Mouse (Mus musculus): Measurements from ENCODE around the gene 4930432K21Rik.

4930432K21Rik gene

DNA sequence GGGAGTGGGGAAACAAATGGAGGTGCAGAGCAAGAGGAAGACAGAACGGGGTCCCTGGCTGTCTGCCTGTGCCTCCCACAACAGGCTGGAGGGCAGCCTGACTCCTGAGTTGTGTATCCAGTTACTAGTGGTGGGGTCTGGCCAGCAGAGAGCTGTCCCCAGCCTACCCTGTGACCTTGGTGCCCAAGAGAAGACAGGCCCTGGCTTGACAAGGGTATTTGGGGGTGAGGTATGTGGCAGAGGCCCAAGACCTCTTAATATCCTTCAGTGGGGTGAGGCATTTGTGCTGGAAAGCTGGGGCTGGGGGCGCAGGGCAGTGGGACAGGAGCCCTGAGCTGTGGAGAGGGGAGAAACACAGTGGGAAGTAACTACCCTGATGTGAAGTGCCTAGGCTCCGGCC lies 63.4 kb downstream of the 4930432K21Rik start:
- DNase-seq: no peak

DNA sequence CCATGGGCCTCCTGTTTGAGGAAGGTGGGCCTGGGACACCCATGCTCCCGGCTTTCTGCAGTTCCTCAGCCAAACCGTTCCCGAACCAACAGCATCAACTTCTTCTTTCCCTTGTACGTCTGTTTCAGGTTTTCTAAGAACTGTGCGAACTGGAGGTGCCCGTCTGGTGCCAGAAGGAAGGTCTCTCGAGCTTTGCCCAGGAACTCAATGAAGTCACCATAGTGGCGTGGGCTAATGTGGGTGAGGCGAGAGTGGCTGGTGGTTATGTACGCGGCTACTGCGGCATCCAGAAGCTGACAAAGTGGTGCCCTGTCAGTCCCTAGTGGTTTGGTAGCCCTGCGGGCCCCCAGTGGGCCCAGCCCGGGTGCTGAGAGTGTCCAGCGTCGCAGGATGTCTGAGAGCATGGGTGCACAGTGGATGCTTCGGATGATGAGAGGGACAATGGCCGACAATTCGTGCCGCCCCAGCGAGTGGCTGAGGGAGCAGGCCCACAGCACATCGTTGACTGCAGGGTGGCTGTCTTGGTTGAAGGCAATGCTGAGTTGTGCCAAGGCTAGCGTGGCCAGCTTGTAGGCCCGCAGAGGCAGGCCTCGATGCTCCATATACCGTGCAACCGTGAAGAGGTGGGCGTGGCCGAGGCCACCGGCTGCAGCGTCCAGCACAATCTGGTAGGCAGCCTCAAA lies 64.2 kb downstream of the 4930432K21Rik start:
- no peak for DNase-seq

DNA sequence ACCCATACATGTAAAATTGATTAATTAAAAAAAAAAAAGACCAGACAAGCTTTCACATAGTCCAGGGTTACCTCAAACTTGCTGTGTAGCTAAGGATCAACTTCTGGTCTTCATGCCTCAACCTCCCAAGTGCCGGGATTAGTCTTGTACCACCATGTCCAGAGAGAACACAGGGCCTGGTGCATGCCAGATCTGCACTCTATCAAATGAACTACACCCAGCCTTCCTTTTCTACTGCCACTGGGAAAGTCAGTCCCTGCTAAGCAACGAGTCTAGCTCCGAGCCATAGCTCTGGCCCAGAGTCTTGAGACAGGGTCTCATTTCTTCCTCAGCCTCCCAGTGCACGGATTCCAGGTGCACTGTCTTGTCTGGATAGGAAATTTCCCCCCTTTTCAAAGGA lies 65.5 kb downstream of the 4930432K21Rik start:
- DNase-seq: no peak

DNA sequence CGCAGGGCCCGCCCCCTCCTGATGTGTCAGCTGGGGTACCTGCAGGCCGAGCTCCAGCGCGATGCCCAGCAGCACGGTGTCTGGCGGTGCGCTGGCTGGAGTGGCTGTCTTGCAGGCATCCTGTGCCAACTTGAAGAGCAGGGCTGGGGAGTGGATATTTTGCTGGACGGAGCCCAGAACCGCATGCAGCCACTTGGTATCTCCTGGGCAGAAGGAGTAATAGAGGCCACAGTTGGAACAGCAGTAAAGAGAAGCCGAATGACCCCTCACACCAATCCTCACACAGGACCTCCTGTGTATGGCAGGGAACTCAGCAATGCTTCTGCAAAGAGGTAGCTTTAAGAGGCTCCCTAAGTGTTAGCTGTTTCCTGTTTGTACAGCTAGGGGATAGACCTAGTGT lies 69.4 kb downstream of the 4930432K21Rik start:
- DNase-seq: no peak

DNA sequence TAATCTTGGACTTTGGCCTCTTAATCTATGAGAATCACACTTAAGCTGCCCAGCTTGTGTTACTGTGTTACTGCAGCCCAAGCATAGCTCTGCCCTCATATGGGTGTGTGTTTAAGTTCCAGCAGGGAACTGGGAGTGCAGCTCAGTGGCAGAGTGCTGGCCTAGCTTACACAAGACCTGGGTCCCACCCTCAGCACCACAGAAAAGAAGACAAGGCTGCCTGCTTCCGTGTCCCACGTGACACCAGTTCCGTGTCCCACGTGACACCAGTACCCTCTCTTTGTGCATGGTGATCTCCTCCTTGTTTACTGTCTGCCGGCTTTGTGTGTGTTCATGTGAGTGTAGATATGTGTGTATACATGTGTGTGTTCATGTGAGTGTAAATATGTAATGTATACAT lies 70.3 kb downstream of the 4930432K21Rik start:
- DNase-seq: no peak

DNA sequence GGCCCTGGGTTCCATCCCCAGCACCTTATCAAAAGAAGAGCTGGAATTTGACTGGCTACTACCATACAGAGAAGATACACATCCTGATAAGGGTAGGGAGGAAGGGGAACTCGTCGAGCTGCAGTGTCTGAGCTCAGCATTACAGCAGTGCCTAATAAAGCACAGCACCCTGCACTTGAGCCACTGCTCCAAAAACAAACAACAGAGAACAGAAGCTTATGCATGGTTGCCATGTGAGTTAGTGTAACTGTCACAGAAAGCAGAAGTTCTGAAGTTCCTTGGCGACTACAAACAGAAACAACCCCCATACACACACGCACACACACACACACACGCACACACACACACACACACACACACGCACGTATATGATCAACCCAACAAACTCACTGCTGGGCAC lies 72.3 kb downstream of the 4930432K21Rik start:
- DNase-seq: no peak

Measured in spleen, adult 18-20 months (tissue).